Mouse (Mus musculus) ES-Bruce4 (cell line): ENCODE data around the gene Gcdh. TPM values are rescaled to one million over a fixed set of nuclear protein-coding genes. Genes with fewer than 3 reads are reported as not detected.

ENCODE experiments used
- H3K27ac ChIP-seq: 2 replicates; pipeline ENCODE4 v1.5.1; 2012; ENCODE audit warnings: low read length, inconsistent platforms; ENCODE audit not compliant: insufficient read depth
- H3K27me3 ChIP-seq: 2 replicates; pipeline ENCODE4 v1.6.1; 2012; ENCODE audit warnings: mild to moderate bottlenecking, low read length, inconsistent platforms; ENCODE audit not compliant: control insufficient read depth, poor library complexity, insufficient read depth, severe bottlenecking
- H3K36me3 ChIP-seq: 2 replicates; pipeline ENCODE4 v1.6.1; 2012; ENCODE audit warnings: inconsistent platforms, mild to moderate bottlenecking, low read length, moderate library complexity; ENCODE audit not compliant: control insufficient read depth, poor library complexity, insufficient read depth, severe bottlenecking
- H3K4me1 ChIP-seq: one replicate; pipeline ENCODE4 v1.8.1; 2011; ENCODE audit warnings: low read length; ENCODE audit not compliant: control insufficient read depth, insufficient read depth
- H3K4me3 ChIP-seq: 2 replicates; pipeline ENCODE4 v1.5.1; 2011; ENCODE audit warnings: low read depth, mild to moderate bottlenecking, low read length
- H3K9ac ChIP-seq: 2 replicates; pipeline ENCODE4 v1.6.1; 2012; ENCODE audit warnings: low read depth, mild to moderate bottlenecking, inconsistent platforms; ENCODE audit not compliant: poor library complexity, severe bottlenecking
- H3K9me3 ChIP-seq: replicated peaks from 2 replicates; pipeline ENCODE4 v1.6.1; 2012; ENCODE audit warnings: mild to moderate bottlenecking, low read length, inconsistent platforms; ENCODE audit not compliant: control insufficient read depth, poor library complexity, insufficient read depth, severe bottlenecking
- CTCF ChIP-seq: IDR thresholded peaks from one replicate; pipeline ENCODE4 v1.8.1; 2011; ENCODE audit warnings: low read depth, low read length
- EP300 ChIP-seq: IDR thresholded peaks from 2 replicates; pipeline ENCODE4 v1.6.1; 2011; ENCODE audit warnings: low read depth, low read length; ENCODE audit not compliant: insufficient read depth
- POLR2A ChIP-seq: IDR thresholded peaks from one replicate; pipeline ENCODE4 v1.8.1; 2011; ENCODE audit warnings: low read length; ENCODE audit not compliant: insufficient read depth
- polyA plus RNA-seq: library from polyadenylated mRNA; stranded (reverse); fragments of >200 nt; gene quantifications from 2 replicates; pipeline ENCODE4 v1.2.4, GENCODE M21; 2011; ENCODE audit warnings: low read depth; ENCODE audit not compliant: missing spikeins, insufficient read depth, insufficient read length

The Gcdh gene
- polyA plus RNA-seq, 1 experiment: 78.5 TPM

DNA sequence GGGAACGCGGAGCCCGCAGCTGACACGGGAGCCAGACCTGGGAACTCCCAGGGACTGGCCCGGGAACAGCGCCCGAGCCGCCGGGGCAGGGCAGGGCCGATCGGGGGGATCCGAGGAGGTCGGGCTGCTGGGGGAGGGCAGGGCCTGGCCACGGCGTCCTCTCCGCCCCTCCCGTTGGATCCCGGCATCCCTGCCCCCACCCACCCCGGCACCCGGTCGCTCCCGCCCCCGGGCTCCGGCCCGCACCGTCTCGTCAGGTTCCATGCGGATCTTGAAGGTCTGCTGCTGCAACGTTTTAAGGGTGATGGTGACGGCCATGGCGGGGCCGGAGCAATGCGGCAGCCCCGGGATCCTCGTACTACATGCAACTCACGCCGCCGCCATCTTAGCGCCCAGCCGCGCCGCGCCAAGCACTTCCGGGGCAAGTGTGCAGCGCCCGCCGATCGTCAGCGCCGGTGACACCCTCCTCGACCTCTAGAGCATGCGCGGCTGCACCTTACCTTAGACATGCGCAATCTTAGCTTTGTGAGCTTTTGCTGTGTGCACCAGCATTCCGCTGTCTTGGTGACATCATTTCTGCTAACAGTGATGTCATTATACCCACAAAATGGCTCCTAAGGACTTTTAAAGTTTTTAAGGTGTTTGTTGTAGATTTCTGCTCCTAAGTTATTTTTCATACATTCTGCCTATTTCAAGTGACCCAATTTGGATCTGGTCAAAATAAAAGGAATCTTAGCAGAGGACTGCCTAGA lies 53.3 kb downstream of the Gcdh start, which contains the start of gene Rad23a:
Gene Rad23a (minus strand): TSS at position 418 of the 752 bp plus-strand sequence.
- H3K4me1 ChIP-seq: peaks cover 1% of the 10 kb centered on the region
- TF ChIP-seq POLR2A: peak; percentile 17
- 0 out of 2 replicates have a peak, but pooled peaks have one; percentile 49 for TF ChIP-seq EP300
- no peak for TF ChIP-seq CTCF
- peak within 1 kb of the TSS; percentile 76 for H3K4me3 ChIP-seq
- H3K36me3 ChIP-seq: peaks cover 72% of the 10 kb centered on the region
- no peaks in the 10 kb centered on the region for H3K27me3 ChIP-seq
- H3K9me3 ChIP-seq: no peaks in the 10 kb centered on the region
- no peak within 1 kb of the TSS for H3K27ac ChIP-seq
- peak within 1 kb of the TSS; percentile 95 for H3K9ac ChIP-seq

DNA sequence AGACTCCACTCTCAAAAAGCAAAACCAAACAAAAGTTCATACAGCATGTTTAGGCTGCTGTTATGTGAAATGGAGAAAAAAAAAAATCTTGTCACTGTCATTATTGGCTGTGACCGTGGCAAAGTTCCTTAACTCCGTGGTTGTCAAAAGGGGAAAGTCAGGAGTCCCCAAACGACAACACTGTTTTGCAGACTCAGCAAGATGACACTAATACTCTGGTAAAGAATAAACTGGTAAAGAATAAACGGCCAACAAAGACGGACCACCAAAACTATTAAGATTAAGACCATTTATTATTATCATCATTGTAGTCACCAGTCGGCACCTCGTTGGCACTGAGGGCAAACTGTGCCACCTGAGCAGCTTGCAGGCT lies 53.9 kb downstream of the Gcdh start:
- Histone ChIP-seq H3K36me3 (peaks cover 72% of the 10 kb centered on the region), H3K27me3 (no peaks in the 10 kb centered on the region), H3K27ac (no peak overlapping the region), H3K9me3 (no peaks in the 10 kb centered on the region), H3K4me1 (peaks cover 1% of the 10 kb centered on the region), H3K4me3 (peak overlapping the region; percentile 76), H3K9ac (peak overlapping the region; percentile 95)
- TF ChIP-seq EP300 (no peak), CTCF (no peak), POLR2A (no peak)

DNA sequence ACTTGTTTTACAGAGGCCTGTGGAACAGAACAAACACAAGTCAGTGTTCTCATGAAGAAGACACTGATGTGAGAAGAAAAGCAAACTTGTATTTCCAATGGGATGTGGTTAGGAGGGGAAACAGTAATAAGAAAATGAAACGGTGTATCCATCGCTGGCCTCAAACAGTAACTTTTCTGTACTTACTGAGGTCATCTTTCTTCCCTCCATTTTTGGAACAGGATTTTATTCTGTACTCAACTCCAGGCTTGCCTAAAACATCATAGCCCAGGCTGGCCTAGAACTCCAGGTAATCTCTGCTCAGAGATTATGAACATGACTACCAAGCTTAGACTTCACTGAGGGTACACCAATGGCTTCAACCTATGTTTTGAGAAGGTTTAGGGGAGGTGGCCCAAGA lies 54.3 kb downstream of the Gcdh start:
- TF ChIP-seq POLR2A (no peak), CTCF (no peak), EP300 (no peak)
- H3K9ac ChIP-seq: peak overlapping the region; percentile 95
- H3K27ac ChIP-seq: no peak overlapping the region
- peaks cover 72% of the 10 kb centered on the region for H3K36me3 ChIP-seq
- no peak overlapping the region for H3K4me3 ChIP-seq
- no peaks in the 10 kb centered on the region for H3K27me3 ChIP-seq
- no peaks in the 10 kb centered on the region for H3K9me3 ChIP-seq
- H3K4me1 ChIP-seq: peaks cover 1% of the 10 kb centered on the region

DNA sequence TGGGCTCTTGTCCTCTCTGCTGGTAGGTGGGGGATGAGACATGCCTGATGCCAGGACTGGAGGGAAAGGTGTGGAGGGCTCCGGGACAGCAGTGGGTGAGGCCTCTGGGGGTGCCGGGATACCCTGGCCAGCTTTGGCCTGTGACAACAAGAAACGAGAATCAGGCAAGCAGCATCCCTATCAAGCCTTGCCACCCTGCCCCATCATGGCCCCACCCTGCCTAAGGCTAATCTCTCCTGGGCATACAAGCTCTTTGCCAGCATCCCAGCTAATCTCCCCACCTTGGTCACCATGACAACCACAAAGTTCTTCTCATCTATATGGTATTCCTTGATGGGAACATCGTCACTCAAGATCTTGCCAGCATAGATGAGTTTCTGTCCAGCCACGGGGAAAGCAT lies 55.2 kb downstream of the Gcdh start:
- H3K9ac ChIP-seq: no peak overlapping the region
- H3K4me3 ChIP-seq: no peak overlapping the region

DNA sequence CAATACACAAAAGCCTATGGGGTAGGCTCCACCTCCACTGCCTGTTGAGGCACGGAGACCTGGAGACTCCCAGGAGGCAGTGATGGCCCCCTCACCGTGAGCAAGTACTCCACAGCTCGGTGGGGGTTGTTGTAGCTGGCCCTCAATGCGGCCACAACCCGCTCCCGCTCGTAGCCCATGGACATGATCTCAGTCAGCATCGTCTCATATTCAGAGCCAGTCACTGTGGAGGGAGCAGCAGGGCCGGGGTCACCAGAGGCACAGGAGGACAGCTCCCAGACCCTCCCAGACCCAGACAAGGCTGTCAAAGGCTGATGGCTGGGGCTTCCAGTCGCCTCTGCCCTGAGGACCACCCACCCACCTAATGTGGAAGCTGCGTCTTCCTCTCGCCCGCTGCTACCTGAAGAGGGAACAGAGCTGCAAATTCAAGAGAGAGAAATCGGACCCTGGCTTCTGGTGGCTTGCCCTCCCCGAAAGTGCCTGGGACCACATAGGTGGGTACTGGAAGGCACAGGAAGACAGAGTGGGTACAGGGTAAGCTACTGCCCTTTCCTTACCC lies 55.7 kb downstream of the Gcdh start:
- no peak overlapping the region for H3K9ac ChIP-seq
- no peaks in the 10 kb centered on the region for H3K9me3 ChIP-seq
- H3K4me3 ChIP-seq: no peak overlapping the region
- H3K4me1 ChIP-seq: peaks cover 1% of the 10 kb centered on the region
- H3K36me3 ChIP-seq: peaks cover 67% of the 10 kb centered on the region
- TF ChIP-seq CTCF (no peak), EP300 (no peak), POLR2A (no peak)
- no peaks in the 10 kb centered on the region for H3K27me3 ChIP-seq
- H3K27ac ChIP-seq: peak overlapping the region; percentile 32; the same call in 1 of the 2 replicates

More for the DNA sequence above, 55.2 kb downstream of the Gcdh start:
- TF ChIP-seq POLR2A (no peak), CTCF (no peak), EP300 (no peak)
- Histone ChIP-seq H3K4me1 (peaks cover 1% of the 10 kb centered on the region), H3K27ac (no peak overlapping the region), H3K27me3 (no peaks in the 10 kb centered on the region), H3K36me3 (peaks cover 72% of the 10 kb centered on the region), H3K9me3 (no peaks in the 10 kb centered on the region)

DNA sequence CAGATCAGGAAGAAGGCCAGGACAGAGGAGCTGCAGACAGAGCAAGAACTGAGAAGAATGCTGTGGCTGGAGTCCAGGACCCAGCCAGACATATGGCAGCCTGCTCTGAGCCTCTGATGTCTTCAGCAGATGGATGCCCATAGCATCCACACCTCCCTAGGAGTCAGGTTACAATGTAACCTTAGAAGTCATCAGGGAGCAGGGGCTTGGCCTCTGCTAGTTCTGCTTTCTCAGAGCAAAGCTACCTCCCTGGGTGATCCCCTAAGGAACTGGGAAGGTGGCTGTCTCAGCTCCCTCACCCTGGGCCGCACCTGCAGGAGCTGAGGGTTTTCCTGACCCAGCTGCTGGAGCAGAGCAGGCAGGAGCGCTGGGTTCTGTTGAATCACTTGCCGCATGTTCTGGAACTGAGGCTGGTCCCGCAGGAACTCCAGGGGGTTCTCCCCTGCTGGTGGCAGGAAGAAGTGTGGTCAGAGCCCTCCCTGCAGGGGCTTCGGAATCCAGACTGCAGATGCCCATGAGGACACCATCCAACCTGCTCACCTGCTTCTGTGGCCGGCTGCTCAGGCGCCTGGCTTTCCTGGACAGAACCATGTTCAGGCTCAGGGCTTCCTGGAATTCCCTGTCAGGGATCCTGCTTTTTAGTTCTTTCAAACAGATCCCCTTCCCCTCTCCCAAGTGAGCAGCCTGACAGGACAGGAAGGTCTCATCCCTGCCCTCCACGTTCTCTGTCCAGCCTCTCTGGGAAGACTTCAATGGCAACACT lies 56.4 kb downstream of the Gcdh start:
- Histone ChIP-seq H3K9ac (no peak overlapping the region), H3K4me3 (no peak overlapping the region), H3K27me3 (no peaks in the 10 kb centered on the region), H3K9me3 (no peaks in the 10 kb centered on the region), H3K36me3 (peaks cover 61% of the 10 kb centered on the region), H3K4me1 (peaks cover 1% of the 10 kb centered on the region), H3K27ac (peak overlapping the region; percentile 32; the same call in 1 of the 2 replicates)
- 0 out of 2 replicates have a peak, but pooled peaks have one; percentile 4 for TF ChIP-seq EP300
- TF ChIP-seq CTCF: no peak
- TF ChIP-seq POLR2A: no peak

Other genes with a start within 250 kb of the Gcdh start
- 42.8 and 44.8 TPM in 2 replicates for gene Ier2, start 231.1 kb downstream of the Gcdh start, polyA plus RNA-seq
- 77.6 and 79.8 TPM in 2 replicates for gene Trmt1, start 207.6 kb downstream of the Gcdh start, polyA plus RNA-seq
- gene Nacc1, start 206.1 kb downstream of the Gcdh start, polyA plus RNA-seq: 89.7 and 97.9 TPM in 2 replicates
- gene Lyl1, start 192.5 kb downstream of the Gcdh start, polyA plus RNA-seq: not detected in 2 replicates
- not detected in 2 replicates for gene G430095P16Rik, start 170.9 kb downstream of the Gcdh start, polyA plus RNA-seq
- gene Nfix, start 93.6 kb downstream of the Gcdh start, polyA plus RNA-seq: 1.2 and 1.8 TPM in 2 replicates
- gene Dand5, start 71.1 kb downstream of the Gcdh start, polyA plus RNA-seq: 2.5 and 3.1 TPM in 2 replicates
- 19.5 and 20.5 TPM in 2 replicates for gene Gadd45gip1, start 62.4 kb downstream of the Gcdh start, polyA plus RNA-seq
- 68.0 and 76.1 TPM in 2 replicates for gene Rad23a, start 53.3 kb downstream of the Gcdh start, polyA plus RNA-seq
- 507 and 546 TPM in 2 replicates for gene Calr, start 47.0 kb downstream of the Gcdh start, polyA plus RNA-seq
- 50.8 and 52.6 TPM in 2 replicates for gene Farsa, start 36.9 kb downstream of the Gcdh start, polyA plus RNA-seq
- 93.8 and 97.1 TPM in 2 replicates for gene Syce2, start 21.8 kb downstream of the Gcdh start, polyA plus RNA-seq
- not detected in 2 replicates for gene Klf1, start 8.0 kb upstream of the Gcdh start, polyA plus RNA-seq
- gene Dnase2a, start 14.6 kb upstream of the Gcdh start, polyA plus RNA-seq: 27.5 and 30.9 TPM in 2 replicates
- gene Mast1, start 43.4 kb upstream of the Gcdh start, polyA plus RNA-seq: 0.73 and 1.5 TPM in 2 replicates
- gene Rtbdn, start 53.1 kb upstream of the Gcdh start, polyA plus RNA-seq: 0.38 TPM in 1 of 2 replicates, not detected in the other
- 4.9 TPM in 1 of 2 replicates, not detected in the other for gene Gm49661, start 75.5 kb upstream of the Gcdh start, polyA plus RNA-seq
- 226 and 237 TPM in 2 replicates for gene Prdx2, start 75.7 kb upstream of the Gcdh start, polyA plus RNA-seq
- gene Rnaseh2a, start 75.8 kb upstream of the Gcdh start, polyA plus RNA-seq: 79.2 and 88.1 TPM in 2 replicates
- gene Junb, start 84.8 kb upstream of the Gcdh start, polyA plus RNA-seq: 19.0 and 20.4 TPM in 2 replicates
- gene Hook2, start 96.7 kb upstream of the Gcdh start, polyA plus RNA-seq: 41.5 and 41.8 TPM in 2 replicates
- gene Best2, start 120.6 kb upstream of the Gcdh start, polyA plus RNA-seq: 0.70 and 1.2 TPM in 2 replicates
- 170 and 171 TPM in 2 replicates for gene Asna1, start 131.4 kb upstream of the Gcdh start, polyA plus RNA-seq
- 82.4 and 96.1 TPM in 2 replicates for gene Trir, start 132.9 kb upstream of the Gcdh start, polyA plus RNA-seq
- gene Tnpo2, start 143.0 kb upstream of the Gcdh start, polyA plus RNA-seq: 193 and 195 TPM in 2 replicates
- 25.1 and 26.3 TPM in 2 replicates for gene Fbxw9, start 166.1 kb upstream of the Gcdh start, polyA plus RNA-seq
- gene Gm5741, start 174.1 kb upstream of the Gcdh start, polyA plus RNA-seq: not detected in 2 replicates
- 43.3 and 47.0 TPM in 2 replicates for gene Dhps, start 177.8 kb upstream of the Gcdh start, polyA plus RNA-seq
- 82.5 and 105 TPM in 2 replicates for gene Wdr83os, start 186.8 kb upstream of the Gcdh start, polyA plus RNA-seq
- 16.5 and 16.8 TPM in 2 replicates for gene Wdr83, start 187.4 kb upstream of the Gcdh start, polyA plus RNA-seq
- gene Man2b1, start 189.3 kb upstream of the Gcdh start, polyA plus RNA-seq: 36.0 and 42.2 TPM in 2 replicates
- 2.0 and 2.2 TPM in 2 replicates for gene Zfp791, start 229.2 kb upstream of the Gcdh start, polyA plus RNA-seq